Mouse (Mus musculus) R1 (cell line): Measurements from ENCODE around the gene Trim7.
"Not testable (repeated sequence)": the region's sequence is repeated elsewhere in the genome, so short reads cannot be mapped to it uniquely, and the experiment has no call there.

Experiments
- DNase-seq: peaks from one replicate; pipeline ENCODE4 v3.0.0-alpha.2; 2018; ENCODE audit warnings: low read depth, low spot score

Gene Trim7

GRCm38 (mm10) chr11:48850240-48850639 is 24.3 kb downstream of the Trim7 start:
- no peak for DNase-seq

DNA sequence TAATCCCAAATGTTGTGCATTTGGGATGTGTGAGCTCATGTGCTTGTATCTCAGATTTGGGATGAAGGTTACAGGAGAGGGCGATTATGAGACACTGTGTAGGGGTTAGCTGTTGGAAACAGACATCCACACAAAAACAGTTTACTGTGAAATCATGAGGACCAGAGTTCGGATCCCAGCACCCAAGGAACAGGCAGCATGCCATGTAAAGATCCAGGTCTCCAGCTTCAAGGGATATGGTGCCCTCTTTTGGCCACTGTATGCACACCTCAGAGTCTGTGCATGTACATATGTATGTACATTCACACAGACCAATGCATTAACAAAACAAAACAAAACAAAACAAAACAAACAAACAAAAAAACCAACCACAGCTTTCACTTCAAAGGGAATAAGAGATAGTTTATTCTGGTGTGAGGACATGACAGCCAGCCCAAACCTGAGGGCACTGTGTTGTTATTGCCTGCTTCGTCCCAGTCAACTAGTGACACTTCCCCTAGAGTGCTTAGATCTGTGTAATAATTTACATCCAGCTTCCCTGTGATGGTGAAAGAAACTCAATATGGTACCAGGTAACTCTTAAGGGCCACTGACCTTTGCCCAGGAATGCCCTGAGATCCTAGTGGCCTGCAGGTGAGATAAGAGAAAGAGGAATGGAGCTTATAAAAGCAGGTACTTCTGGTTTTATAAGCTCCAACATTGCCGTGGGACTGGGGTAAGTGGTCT is 25.5 kb downstream of the Trim7 start:
- DNase-seq, result peak; percentile 93

- DNase-seq, result no peak
Observed at GRCm38 (mm10) chr11:48852190-48852589, 26.2 kb downstream of the Trim7 start.

DNA sequence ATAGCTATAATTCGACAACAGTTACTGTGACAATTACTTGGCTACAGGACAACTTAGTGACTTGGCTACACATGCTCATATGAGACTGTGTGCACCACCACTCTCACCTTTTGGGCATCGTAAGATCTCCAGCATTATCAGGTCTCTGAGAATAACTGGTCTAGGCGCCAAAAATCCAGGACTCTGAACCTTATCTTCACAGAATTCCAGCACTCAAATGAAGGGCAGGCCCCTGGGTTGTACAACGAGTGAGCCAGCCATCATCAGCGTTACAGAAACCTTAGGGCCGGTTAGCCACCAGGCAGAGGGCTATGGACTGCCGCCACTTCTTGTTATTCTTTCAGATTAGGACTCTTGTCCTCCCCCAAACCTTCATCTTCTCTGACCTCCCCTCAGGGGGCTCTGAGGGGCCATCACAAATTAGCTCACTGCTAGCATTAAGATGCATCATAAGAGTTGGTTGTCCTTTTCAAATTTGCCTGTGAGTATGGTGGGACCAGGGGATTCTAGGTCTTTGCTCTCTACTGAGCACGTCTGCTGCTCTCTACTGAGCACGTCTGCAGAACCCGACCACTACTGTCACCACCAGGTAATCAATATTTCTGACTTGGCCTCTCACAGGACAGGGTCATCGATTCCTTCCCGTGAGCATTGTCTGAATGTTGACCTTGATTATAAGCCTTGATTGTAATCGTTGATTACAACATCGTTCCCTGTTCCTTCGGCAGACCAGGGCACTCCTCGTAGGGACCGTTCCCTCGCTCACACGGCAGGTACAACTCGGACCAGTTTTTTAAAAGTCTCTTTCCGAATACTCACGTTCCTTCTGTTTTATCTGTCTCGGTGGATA is 26.9 kb downstream of the Trim7 start:
- peak; percentile 50 for DNase-seq

DNA sequence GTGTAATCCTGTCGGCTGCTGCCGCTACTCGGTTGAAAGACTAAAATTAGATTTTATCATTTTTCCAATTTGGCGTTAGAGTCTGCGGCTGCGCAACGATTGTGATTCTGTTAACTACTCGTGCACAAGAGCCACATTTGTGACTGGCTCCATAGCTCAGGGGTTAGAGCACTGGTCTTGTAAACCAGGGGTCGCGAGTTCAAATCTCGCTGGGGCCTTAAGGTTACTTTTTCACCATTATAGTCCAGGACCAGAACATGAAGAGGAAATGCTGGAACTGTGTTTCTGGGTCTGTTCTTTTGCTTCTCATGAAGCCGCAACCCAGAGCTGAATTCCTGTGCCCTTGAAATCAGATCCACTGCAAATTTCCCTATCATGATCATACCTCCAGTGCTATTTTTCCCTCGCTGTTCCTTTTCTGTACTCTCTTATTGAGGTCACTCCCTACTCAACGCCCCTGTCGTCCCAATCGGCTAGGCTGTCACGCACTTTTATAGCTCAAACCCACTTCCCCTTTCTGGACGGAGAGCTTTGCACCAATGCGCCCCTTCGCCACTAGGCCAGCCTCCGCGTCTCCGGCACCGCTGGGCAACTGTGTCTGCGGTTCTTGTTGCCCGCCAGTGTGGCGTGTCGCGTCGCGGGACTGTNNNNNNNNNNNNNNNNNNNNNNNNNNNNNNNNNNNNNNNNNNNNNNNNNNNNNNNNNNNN is 27.7 kb downstream of the Trim7 start:
- peak; percentile 85 for DNase-seq

DNA sequence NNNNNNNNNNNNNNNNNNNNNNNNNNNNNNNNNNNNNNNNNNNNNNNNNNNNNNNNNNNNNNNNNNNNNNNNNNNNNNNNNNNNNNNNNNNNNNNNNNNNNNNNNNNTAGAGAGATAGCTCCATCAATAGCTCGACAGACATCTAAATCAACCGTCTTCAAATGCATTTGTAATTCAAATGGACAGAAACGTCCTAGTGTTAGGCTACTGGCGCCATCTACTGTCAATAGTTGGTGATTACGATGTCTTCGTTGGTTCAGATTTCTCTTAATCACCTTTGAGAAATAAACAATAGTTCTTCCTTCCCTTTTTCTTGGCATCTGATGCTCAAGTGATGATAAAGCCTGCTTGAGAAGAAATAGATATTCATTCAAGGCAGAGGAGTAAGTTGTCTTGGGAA is 33.1 kb downstream of the Trim7 start:
- DNase-seq, result peak; percentile 74

GRCm38 (mm10) chr11:48862784-48863319 is 36.9 kb downstream of the Trim7 start:
- DNase-seq, result peak; percentile 55

- DNase-seq, result no peak
Observed at GRCm38 (mm10) chr11:48863808-48864207, 37.9 kb downstream of the Trim7 start.

GRCm38 (mm10) chr11:48866481-48866880 is 40.5 kb downstream of the Trim7 start:
- DNase-seq, result no peak

GRCm38 (mm10) chr11:48869380-48870110 is 43.6 kb downstream of the Trim7 start:
- no peak for DNase-seq

DNA sequence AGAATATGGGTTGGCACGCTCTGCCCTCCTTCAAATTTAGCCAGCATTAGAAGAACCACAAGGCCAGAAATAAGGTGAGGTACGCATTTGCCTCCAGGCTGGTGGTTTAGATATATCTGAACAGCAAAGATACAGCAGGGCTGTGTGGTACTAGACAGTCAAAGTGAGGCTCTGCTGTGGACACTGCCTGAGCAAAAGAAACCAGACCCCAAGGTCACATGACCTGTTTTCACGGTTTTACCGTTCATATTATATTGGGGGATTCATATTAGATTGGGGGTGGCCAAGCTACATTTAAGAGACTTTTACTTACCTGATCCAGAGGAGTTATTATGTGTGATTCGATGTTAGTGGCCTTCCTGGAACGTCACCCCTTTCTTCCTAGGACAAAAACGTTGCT is 44.8 kb downstream of the Trim7 start:
- no peak for DNase-seq

GRCm38 (mm10) chr11:48871201-48871772 is 45.3 kb downstream of the Trim7 start, which contains the start of gene Irgm1:
TSS of gene Irgm1 (minus strand) at chr11:48871683.
- peak; percentile 90 for DNase-seq

GRCm38 (mm10) chr11:48871817-48872541 is 46.0 kb downstream of the Trim7 start:
- peak; percentile 24 for DNase-seq

- DNase-seq, result no peak
Observed at GRCm38 (mm10) chr11:48872695-48873300, 46.9 kb downstream of the Trim7 start.

- no peak for DNase-seq
Observed at GRCm38 (mm10) chr11:48873591-48874290, 47.8 kb downstream of the Trim7 start.

- DNase-seq, result peak; percentile 60
Observed at GRCm38 (mm10) chr11:48874465-48874864, 48.5 kb downstream of the Trim7 start.

DNA sequence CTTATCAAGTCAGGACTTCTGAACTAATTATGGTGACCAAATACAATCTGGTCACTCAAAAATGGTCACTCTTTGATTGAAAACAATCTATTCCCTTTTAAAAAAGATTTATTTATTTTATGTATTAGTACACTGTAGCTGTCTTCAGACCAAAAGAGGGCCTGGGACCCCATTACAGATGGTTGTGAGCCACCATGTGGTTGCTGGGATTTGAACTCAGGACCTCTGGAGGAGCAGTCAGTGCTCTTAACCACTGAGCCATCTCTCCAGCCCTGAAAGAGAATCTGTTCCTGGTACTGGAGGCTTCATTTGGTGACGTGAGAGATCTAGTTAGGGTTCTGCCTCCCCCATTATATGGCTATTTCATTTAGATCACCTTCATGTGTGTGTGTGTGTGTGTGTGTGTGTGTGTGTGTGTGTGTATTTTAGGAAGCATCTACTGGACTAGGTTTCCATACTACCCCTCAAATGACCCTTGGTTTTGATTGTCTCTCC is 49.5 kb downstream of the Trim7 start:
- DNase-seq, result not testable (repeated sequence)

- no peak for DNase-seq
Observed at GRCm38 (mm10) chr11:48876680-48877079, 50.7 kb downstream of the Trim7 start.
